Mouse (Mus musculus) liver, embryonic 14.5 days (tissue): ENCODE data around the gene Swt1.

Source experiments
- CTCF ChIP-seq: IDR thresholded peaks from 2 replicates; pipeline ENCODE4 v1.5.1; 2016; ENCODE audit warnings: antibody characterized with exemption, low read depth, control low read depth
- EP300 ChIP-seq: IDR thresholded peaks from 2 replicates; pipeline ENCODE4 v1.6.1; 2016; ENCODE audit warnings: antibody characterized with exemption, low read depth

- TF ChIP-seq EP300: no peak
- TF ChIP-seq CTCF: no peak
Observed at GRCm38 (mm10) chr1:151449866-151450265, 21.6 kb upstream of the Swt1 start.
